Mouse (Mus musculus) right cerebral cortex, postnatal 36 days (tissue): ENCODE results near the gene Agbl4.

Experiments used
- DNase-seq, 2 experiments: peaks; one replicate each; pipeline ENCODE4 v3.0.0; 2022; ENCODE audit warnings: low spot score in 2 of 2, mixed read lengths in 1 of 2

Agbl4 gene

DNA sequence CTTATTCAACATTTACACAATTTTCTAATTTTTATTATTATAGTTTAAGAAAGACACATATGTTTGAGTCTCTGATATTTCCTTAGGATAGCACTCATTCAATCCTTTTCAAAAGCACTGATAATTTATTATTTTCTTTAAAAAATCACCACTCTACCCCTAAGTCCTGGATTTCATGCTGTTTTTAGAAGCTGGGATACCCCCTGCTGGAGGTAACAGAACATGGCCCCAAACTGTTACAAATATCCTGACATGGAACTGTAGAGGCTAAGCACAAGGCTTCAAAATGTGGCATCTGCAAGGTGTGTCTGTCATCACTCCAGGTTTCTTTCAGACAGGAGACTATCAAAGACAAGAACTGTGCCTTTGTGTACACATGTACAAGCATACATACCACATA lies 859.5 kb downstream of the Agbl4 start:
- DNase-seq, result no peak

GRCm38 (mm10) chr4:111280936-111281335 lies 883.5 kb downstream of the Agbl4 start:
- peak in 1 of 2 experiments; percentile 19 for DNase-seq

DNA sequence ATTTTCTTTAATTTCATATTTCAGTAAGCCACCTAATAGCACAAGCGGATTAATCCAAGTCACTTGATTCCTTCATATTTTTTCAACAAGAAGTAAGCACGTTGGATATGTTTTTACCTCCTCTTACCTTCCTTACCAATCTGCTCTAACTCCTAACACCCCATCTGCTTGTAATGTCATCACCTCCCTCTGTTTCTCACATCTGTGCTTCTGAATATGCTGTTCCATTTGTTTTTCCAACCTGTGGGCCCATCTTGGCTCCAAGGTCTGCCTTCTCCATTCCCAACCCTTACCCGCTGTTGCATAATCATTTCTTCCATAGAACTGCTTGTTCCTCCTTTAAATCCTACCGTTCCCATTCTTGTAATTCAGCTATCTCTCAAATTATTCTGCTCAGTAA lies 884.4 kb downstream of the Agbl4 start:
- DNase-seq, result peak in 1 of 2 experiments; percentile 12

DNA sequence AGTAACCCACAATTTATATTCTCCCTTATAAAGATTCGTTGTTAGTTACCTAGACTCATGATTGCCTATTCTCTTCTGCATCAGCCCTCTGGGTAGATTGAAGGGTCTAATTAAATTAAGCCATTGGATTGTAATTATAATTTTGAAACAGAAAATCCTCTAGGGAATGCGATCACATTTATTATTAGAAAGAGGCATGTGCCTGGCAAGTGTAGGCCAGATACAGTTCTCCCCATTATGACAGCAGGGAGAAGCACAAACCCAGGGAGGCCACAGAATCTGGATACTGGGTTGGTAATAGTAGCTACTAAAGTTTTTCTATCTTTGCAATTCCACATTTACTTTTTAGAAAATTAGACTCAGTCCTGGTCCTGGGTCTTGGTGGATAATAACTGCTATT lies 887.2 kb downstream of the Agbl4 start:
- no peak for DNase-seq

DNA sequence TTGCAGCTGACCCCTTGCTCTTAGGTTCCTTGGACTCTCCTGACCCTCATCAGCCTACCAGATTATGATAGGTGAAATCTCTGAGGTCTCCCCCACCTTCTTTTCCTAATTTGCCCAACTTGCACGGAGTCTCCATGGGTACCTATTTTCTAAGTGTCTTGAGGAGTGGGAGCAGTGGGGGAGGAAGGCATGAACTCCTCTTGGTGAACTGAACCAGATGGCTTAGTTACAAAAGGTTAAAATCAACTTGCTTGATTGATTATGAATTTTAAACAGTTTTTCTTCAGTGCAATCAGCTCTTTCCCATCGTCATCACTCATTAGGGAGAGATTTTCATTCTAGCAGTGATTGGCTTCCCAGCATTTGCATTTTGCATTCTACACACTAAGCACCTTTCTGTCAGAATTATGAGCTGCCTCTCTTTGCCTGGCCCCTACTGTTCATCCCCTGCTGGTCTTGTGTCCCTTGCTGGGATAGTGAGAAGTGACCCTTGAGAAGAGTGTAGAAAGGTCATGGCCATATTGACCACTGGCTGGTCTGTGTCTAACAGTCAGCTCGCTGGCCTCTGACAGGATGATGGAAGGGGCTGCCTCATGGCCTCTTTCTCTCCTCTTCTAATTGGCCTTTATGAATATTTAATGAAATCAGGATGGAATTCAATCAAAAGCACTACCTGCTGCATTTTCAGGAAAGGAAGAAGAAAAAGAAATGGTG lies 897.2 kb downstream of the Agbl4 start:
- no peak for DNase-seq

DNA sequence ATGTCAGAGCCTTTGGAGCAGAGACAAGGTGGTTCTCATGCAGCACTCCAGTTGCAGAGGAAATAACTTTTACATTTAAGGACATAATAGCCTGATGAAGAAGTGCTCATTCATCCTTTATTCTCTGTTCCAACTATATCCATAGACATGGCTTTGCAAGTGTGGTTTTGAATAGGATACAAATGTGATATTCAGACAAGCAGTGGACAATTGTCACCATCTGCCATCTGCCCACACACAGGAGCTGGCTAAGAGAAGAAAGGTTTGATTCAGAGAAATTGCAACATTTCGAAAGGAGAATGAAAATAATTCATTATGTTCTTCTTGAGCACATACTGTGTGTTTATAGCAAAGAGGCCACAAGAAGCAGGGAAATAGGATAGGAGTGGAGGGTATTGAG lies 909.1 kb downstream of the Agbl4 start:
- peak in 1 of 2 experiments; percentile 69 for DNase-seq

DNA sequence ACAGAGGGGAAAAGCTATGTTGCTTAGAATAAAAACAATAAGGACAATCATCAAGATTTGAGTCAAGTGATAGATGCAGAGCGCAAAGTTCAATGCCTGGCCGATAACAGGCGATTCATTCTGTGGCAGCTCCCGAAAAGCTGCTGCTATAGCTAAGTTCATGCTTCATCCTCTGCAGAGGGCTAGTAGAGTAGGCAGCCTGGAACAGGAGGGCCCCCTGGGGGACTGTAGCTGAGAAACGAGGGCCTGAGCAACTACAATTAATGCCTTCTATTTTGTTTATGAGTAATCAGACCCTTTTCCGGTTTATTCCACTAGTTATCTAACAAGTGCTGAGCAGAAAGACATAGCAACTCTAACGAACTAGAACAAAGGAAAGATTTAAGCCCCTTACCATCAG lies 909.7 kb downstream of the Agbl4 start:
- DNase-seq, result no peak

- no peak for DNase-seq
Observed at GRCm38 (mm10) chr4:111307633-111308032, 910.2 kb downstream of the Agbl4 start.

DNA sequence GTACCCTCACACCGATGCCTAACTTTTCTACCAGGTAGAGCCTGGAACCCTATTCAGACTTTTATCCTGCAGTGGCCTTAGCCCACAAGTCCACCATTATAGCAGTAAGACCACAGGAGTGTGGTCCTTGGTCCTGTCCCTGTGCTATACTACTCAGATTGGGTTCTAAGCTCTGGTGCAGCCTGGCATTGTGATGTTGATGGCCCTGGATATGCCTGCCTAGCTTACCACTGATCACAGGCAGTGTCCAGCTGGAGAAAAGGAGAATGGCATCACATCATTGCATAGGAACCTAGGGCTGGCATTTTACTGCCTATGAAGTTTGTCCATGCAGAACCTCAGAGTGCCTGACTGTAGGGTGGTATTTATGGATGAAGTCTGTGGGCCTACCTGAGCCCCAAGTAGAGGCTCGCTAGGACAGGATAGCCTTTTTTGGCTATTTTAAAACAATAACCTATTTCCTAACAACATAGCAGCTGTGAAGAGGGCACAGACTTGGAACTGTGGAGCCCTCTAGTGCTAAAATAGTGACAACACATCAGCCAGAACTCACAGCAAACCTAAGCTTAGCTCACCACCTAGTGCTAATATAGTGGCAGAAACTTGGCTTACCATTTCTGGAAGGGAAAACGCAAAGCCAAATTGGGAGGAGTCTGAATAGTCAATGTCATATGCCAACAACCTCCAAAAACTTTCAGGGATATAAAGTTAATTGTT lies 911.3 kb downstream of the Agbl4 start:
- DNase-seq, result no peak

GRCm38 (mm10) chr4:111327094-111327493 lies 929.6 kb downstream of the Agbl4 start:
- peak; percentile 68 to 86 for DNase-seq

- no peak for DNase-seq
Observed at GRCm38 (mm10) chr4:111327760-111328373, 930.4 kb downstream of the Agbl4 start.

- DNase-seq, result no peak
Observed at GRCm38 (mm10) chr4:111329501-111329900, 932.0 kb downstream of the Agbl4 start.

DNA sequence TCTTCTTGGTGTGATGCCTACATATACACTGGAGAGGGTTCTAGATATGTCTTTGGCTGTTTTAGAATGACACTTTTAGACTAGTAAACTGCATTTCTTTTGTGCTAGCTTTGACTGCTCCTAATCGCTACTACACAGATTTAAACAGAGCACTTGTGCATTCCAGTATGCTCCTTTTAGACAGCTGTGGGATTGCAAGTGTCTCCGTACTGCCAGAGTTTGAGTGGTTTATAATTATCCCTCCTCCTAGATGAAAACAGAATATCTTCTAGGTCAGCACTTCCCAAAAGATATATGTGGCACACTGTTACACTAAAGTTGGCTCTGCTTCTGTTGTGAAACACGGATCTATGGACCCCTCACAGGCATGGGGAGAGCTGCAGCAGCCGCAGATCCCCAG lies 935.4 kb downstream of the Agbl4 start:
- DNase-seq, result no peak

GRCm38 (mm10) chr4:111349965-111350364 lies 952.5 kb downstream of the Agbl4 start:
- no peak for DNase-seq

DNA sequence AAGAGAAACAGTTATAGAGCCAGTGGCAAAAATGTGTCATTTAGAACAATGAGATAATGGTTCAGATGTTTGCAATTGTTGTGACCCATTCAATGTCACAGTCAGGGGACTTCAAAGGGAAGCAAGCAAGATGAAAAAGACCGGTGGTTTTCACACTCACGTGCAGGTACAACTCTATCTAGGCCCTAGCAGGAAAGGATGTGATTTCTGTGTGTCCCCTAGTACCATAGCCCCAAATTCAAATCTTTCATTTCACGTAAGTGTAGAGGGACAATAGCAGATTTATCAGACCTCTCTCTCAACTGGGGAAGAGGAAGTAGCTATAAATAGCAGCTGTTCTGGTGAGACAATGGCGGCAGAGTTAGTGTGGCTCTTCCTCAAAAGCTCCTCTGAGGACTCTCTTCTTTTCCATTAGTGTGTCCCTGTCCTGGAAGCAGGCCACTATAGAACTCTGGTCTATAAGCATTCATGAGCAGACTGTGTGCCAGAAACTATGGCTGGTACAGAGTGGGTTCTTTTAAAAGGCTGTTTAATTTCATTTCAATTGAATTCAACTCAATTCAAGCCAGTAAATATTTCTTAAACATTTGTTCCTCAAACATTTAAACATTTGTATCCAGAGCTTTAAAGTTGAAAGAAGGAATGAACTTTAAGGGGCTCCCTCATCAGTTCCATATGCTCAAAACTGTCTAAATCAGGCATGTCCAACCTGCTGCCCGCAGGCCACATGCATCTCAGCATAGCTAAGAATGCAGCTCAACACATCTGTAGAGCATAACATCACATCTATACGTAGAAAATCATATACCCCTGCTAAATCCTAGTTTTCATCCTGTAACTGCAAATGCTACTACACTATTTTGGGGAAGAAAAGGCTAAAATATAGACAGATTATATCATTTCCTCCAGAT lies 953.4 kb downstream of the Agbl4 start:
- no peak for DNase-seq

GRCm38 (mm10) chr4:111356584-111357115 lies 959.2 kb downstream of the Agbl4 start:
- DNase-seq, result no peak

DNA sequence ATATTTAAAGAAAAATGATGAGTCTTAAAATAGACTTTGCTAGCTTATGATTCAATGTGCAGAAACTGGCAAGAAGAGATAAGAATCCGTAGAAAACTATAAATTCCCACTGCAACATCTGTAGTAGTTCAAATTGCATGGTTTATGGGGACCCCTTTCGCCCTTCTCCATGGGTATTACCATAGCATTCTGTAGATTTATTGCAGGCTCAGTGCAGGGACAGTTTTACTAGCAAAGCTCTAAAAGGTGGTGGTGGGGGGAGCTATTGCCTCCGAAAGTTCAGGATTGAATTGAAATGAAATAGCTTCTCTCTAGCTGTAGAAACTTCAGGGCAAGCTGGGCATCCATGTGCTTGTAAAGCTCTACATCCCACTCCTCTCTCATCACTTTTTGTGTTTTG lies 959.7 kb downstream of the Agbl4 start:
- DNase-seq, result no peak

GRCm38 (mm10) chr4:111364199-111364598 lies 966.7 kb downstream of the Agbl4 start:
- no peak for DNase-seq

DNA sequence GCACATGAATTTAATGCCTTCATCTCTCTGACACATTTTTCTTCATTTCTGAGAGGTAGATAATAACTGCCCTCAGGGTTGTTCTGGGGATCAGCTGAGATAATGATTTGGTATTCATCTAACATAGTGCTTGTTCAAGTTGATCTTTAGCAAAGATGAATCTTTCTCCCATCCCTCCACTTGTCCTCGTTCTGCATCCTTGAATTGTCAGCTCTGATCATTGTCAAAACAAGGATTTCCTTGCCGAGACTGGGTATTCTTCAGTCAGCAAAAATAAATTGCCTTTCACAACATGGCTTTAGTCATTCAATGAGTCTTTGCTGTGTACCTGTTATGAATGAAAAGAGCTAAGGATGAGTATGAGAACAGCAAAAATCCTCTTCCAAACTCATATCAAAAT lies 970.3 kb downstream of the Agbl4 start:
- no peak for DNase-seq

DNA sequence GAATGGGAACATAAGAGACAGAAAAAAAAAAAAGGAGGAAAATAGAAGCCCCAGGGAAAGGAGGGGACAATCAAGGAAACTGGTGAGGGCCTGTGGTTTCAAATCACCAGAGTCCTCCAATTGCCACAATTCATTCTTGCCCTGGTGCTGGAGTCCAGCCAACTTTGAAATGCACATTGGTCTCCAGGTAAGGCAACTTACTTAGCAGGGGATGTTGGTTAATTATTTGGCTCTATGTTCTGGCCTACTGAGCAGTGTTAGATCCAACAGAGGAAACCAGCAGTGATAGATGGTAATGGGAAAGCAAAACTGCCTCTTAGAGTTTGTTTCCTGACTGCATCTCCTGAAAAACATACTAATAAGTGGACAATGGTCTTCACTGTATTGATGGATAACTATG lies 979.7 kb downstream of the Agbl4 start:
- no peak for DNase-seq

DNA sequence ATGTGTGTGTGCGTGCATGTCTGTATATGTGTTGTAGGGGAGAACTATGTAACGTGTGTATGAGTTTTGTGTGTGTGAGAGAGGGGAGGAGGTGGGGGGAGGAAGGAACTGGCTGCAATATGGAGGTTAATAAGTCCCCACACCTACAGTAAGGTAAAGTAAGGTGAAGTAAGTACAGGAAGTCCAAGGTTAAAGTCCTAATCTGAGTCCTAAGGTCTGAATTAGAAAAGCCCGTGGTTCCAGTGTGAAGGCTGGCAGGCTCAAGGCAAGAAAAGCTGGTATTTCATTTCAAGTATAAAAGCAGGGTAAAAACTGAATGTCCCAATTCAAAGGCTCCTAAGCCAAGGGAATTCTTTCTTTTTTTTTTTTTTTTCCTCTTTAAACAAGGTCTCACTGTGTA lies 980.6 kb downstream of the Agbl4 start:
- DNase-seq, result no peak

- DNase-seq, result no peak
Observed at GRCm38 (mm10) chr4:111383101-111383500, 985.6 kb downstream of the Agbl4 start.
